Mouse (Mus musculus): Measurements from ENCODE around the gene Mpped2.

The Mpped2 gene

GRCm38 (mm10) chr2:106692783-106693701, at the start of gene Mpped2:
Mpped2 (plus strand) TSS chr2:106693269.
- peak; percentile 43 to 46 for DNase-seq (ENCODE audit: low spot score in 2 of 2)

GRCm38 (mm10) chr2:106644782-106645181, 48.3 kb upstream of the Mpped2 start:
- no peak for DNase-seq (ENCODE audit: low spot score in 2 of 2)

GRCm38 (mm10) chr2:106649686-106650570, 43.1 kb upstream of the Mpped2 start:
- peak; percentile 61 to 71 for DNase-seq (ENCODE audit: low spot score in 2 of 2)

- DNase-seq (ENCODE audit: low spot score in 2 of 2) = no peak
Measured at GRCm38 (mm10) chr2:106652151-106652550, 40.9 kb upstream of the Mpped2 start.

GRCm38 (mm10) chr2:106652741-106653140, 40.3 kb upstream of the Mpped2 start:
- no peak for DNase-seq (ENCODE audit: low spot score in 2 of 2)

GRCm38 (mm10) chr2:106653261-106653660, 39.8 kb upstream of the Mpped2 start:
- DNase-seq (ENCODE audit: low spot score in 2 of 2) = no peak

DNA sequence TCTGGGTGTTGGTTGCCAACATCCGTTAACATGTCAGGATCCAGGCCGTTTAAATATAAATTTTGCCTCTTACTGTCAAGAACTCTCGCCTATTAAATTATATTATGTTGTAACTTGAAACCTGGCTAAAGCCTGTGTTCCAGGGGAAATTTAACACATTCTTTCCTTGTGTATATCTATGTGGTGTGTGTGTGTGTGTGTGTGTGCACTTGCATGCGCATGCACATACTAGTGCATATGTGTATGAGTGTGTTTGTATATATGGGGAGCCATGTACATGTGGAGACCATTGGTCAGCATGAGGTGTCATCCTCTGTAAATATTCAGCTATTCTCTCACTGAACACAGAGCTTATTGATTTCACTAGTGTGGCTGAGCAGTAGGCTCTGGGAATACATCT, 37.8 kb upstream of the Mpped2 start:
- DNase-seq (ENCODE audit: low spot score in 2 of 2) = no peak

- DNase-seq (ENCODE audit: low spot score in 2 of 2) = no peak
Measured at GRCm38 (mm10) chr2:106665271-106665670, 27.8 kb upstream of the Mpped2 start.

GRCm38 (mm10) chr2:106674319-106674718, 18.8 kb upstream of the Mpped2 start:
- no peak for DNase-seq (ENCODE audit: low spot score in 2 of 2)

DNA sequence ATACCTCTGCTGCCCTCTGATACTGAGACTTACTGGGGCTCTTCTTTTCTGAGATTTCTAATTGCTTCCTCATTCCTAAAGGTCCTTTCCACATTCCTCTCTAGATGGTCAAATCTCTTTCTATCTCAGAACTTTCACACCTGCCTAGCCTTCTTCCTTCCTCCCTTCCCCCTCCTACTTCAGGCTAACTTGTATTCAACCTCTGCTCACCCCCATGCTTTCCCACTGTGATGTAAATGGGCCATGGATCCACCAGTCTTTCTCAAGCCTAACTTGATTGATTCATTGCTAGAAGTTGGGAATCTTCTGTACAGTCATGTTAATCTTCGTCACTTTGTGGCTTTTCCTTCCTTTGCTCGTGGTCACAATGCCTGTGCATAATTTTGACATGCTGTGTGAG, 15.6 kb upstream of the Mpped2 start:
- DNase-seq (ENCODE audit: low spot score in 2 of 2) = no peak

GRCm38 (mm10) chr2:106679720-106680455, 13.2 kb upstream of the Mpped2 start:
- DNase-seq (ENCODE audit: low spot score in 2 of 2) = no peak

- no peak for DNase-seq (ENCODE audit: low spot score in 2 of 2)
Measured at GRCm38 (mm10) chr2:106683185-106683831, 9.8 kb upstream of the Mpped2 start.

- no peak for DNase-seq (ENCODE audit: low spot score in 2 of 2)
Measured at GRCm38 (mm10) chr2:106683832-106684231, 9.2 kb upstream of the Mpped2 start.

GRCm38 (mm10) chr2:106691753-106692363, 1.2 kb upstream of the Mpped2 start:
- DNase-seq (ENCODE audit: low spot score in 2 of 2) = no peak

DNA sequence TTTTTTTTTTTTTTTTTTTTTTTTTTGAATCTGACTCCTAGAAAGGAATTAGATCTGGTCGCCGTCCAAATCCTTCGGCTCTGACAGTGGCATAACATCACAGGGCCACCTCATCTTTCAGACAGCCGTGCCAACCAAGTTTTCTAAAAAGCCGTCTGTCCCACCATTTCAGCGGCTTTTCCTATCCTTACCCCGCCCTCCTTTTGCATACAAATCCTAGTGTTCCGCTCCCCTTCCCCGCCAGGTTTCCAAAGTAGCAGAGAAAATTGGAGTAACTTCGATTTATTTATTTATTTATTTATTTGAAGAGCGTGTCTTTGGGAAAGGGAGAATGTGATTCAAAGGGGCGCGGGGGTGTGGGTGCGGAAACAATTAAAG, 675 bp upstream of the Mpped2 start:
- no peak for DNase-seq (ENCODE audit: low spot score in 2 of 2)

DNA sequence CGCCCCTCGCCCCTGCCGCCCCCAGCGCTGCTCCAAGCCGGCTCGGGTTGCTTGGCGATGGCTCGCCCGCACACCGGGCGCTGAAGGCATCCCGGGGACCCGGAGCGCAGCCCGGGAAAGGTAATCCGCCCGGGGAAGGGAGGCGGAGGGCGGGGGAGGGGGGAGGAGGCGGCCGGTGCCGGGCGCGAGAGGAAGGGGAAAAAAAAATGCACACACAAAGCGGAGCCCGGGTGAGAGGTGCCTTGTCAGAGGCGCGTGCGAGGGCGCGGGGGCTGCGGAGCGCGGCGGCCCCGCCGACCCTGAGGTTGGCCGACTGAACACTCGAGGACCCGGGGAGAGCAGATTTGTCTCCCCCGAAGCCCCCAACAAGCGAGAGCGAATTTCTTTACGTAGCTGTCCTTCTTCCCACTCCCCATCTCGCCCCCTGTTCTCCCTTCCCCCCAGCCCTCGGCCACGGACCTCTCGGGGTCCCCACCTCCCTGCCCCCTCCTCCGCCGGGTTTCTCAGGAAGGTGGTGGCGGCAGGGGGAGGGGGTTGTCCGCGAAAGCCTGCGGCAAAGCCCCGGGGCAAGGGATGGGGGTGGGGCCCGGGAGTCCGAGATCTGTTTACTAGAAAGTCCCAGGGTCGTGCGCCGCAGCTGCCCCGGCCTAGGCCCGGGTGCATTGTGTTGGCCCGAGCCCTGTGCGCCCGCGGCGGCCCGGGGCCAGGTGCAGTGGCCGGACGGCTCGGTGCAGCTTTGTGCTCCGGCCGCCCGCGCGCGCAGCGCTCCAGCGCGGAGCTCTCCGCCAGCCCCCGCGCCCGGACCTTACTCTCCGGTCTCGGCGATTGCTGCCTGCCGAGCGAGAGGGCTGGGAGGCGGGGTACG, 865 bp downstream of the Mpped2 start:
- DNase-seq (ENCODE audit: low spot score in 2 of 2) = peak; percentile 36 to 39

GRCm38 (mm10) chr2:106694567-106694885, 1.5 kb downstream of the Mpped2 start:
- DNase-seq (ENCODE audit: low spot score in 2 of 2) = no peak

- DNase-seq (ENCODE audit: low spot score in 2 of 2) = peak; percentile 22 to 39
Measured at GRCm38 (mm10) chr2:106694886-106695733, 2.0 kb downstream of the Mpped2 start.

- no peak for DNase-seq (ENCODE audit: low spot score in 2 of 2)
Measured at GRCm38 (mm10) chr2:106695734-106696022, 2.6 kb downstream of the Mpped2 start.
